Mouse (Mus musculus): ENCODE measurements around the gene Tnfrsf18. TPM values are rescaled to one million over a fixed set of nuclear protein-coding genes. Genes with fewer than 3 reads are reported as not detected.

The Tnfrsf18 gene
- total and polyA plus RNA-seq, 2 experiments from 2014 or later = 1.2 TPM; not detected in 1

- WGBS = 71% methylated on average over 6 of the region's 6 CpGs
- H3K27ac ChIP-seq (ENCODE audit: low read depth, low read length) = no peak overlapping the region
- TF ChIP-seq CTCF (IDR thresholded peaks at IDR 0.05; ENCODE audit: low read depth) = no peak
- H3K27me3 ChIP-seq (ENCODE audit: insufficient read depth, low read length) = no peaks in the 10 kb centered on the region
- ATAC-seq (no peak), DNase-seq (no peak)
- H3K36me3 ChIP-seq (ENCODE audit: insufficient read depth) = no peaks in the 10 kb centered on the region
- no peak overlapping the region for H3K9ac ChIP-seq
- no peaks in the 10 kb centered on the region for H3K9me3 ChIP-seq (ENCODE audit: low read length)
- no peaks in the 10 kb centered on the region for H3K4me1 ChIP-seq (ENCODE audit: insufficient read depth)
- H3K4me3 ChIP-seq (ENCODE audit: low read depth, low read length) = no peak overlapping the region
- no peak overlapping the region for H3K4me2 ChIP-seq (ENCODE audit: low read depth)
Observed at GRCm38 (mm10) chr4:156050391-156050980, 24.5 kb downstream of the Tnfrsf18 start.

GRCm38 (mm10) chr4:156053113-156053512 is 27.1 kb downstream of the Tnfrsf18 start:
- Histone ChIP-seq H3K4me1 (ENCODE audit: insufficient read depth) (no peaks in the 10 kb centered on the region), H3K27me3 (ENCODE audit: insufficient read depth, low read length) (no peaks in the 10 kb centered on the region), H3K9me3 (ENCODE audit: low read length) (no peaks in the 10 kb centered on the region), H3K27ac (ENCODE audit: low read depth, low read length) (no peak overlapping the region), H3K4me3 (ENCODE audit: low read depth, low read length) (no peak overlapping the region), H3K4me2 (ENCODE audit: low read depth) (no peak overlapping the region), H3K36me3 (ENCODE audit: insufficient read depth) (no peaks in the 10 kb centered on the region), H3K9ac (no peak overlapping the region)
- no peak for DNase-seq
- no peak for ATAC-seq
- no peak for TF ChIP-seq CTCF (IDR thresholded peaks at IDR 0.05; ENCODE audit: low read depth)
- WGBS = 91% methylated on average over 4 of the region's 4 CpGs

GRCm38 (mm10) chr4:156054130-156054529 is 28.2 kb downstream of the Tnfrsf18 start:
- DNase-seq (no peak), ATAC-seq (no peak)
- Histone ChIP-seq H3K4me3 (ENCODE audit: low read depth, low read length) (no peak overlapping the region), H3K4me2 (ENCODE audit: low read depth) (no peak overlapping the region), H3K36me3 (ENCODE audit: insufficient read depth) (no peaks in the 10 kb centered on the region), H3K9ac (no peak overlapping the region), H3K27ac (ENCODE audit: low read depth, low read length) (no peak overlapping the region), H3K9me3 (ENCODE audit: low read length) (no peaks in the 10 kb centered on the region), H3K27me3 (ENCODE audit: insufficient read depth, low read length) (no peaks in the 10 kb centered on the region), H3K4me1 (ENCODE audit: insufficient read depth) (no peaks in the 10 kb centered on the region)
- 84% methylated on average over 4 of the region's 4 CpGs for WGBS
- no peak for TF ChIP-seq CTCF (IDR thresholded peaks at IDR 0.05; ENCODE audit: low read depth)

GRCm38 (mm10) chr4:156054606-156055005 is 28.6 kb downstream of the Tnfrsf18 start:
- Histone ChIP-seq H3K36me3 (ENCODE audit: insufficient read depth) (no peaks in the 10 kb centered on the region), H3K9ac (no peak overlapping the region), H3K4me2 (ENCODE audit: low read depth) (no peak overlapping the region), H3K4me3 (ENCODE audit: low read depth, low read length) (no peak overlapping the region), H3K4me1 (ENCODE audit: insufficient read depth) (no peaks in the 10 kb centered on the region), H3K9me3 (ENCODE audit: low read length) (no peaks in the 10 kb centered on the region), H3K27me3 (ENCODE audit: insufficient read depth, low read length) (no peaks in the 10 kb centered on the region), H3K27ac (ENCODE audit: low read depth, low read length) (no peak overlapping the region)
- TF ChIP-seq CTCF (IDR thresholded peaks at IDR 0.05; ENCODE audit: low read depth) = no peak
- no peak for DNase-seq
- WGBS = 91% methylated on average over 6 of the region's 6 CpGs
- ATAC-seq = no peak

- no peaks in the 10 kb centered on the region for H3K36me3 ChIP-seq (ENCODE audit: insufficient read depth)
- no peak for ATAC-seq
- H3K4me2 ChIP-seq (ENCODE audit: low read depth) = no peak overlapping the region
- H3K27ac ChIP-seq (ENCODE audit: low read depth, low read length) = no peak overlapping the region
- no peaks in the 10 kb centered on the region for H3K4me1 ChIP-seq (ENCODE audit: insufficient read depth)
- H3K9ac ChIP-seq = no peak overlapping the region
- H3K4me3 ChIP-seq (ENCODE audit: low read depth, low read length) = no peak overlapping the region
- DNase-seq = no peak
- TF ChIP-seq CTCF (IDR thresholded peaks at IDR 0.05; ENCODE audit: low read depth) = no peak
- 89% methylated on average over 5 of the region's 5 CpGs for WGBS
- H3K9me3 ChIP-seq (ENCODE audit: low read length) = no peaks in the 10 kb centered on the region
- H3K27me3 ChIP-seq (ENCODE audit: insufficient read depth, low read length) = no peaks in the 10 kb centered on the region
Observed at GRCm38 (mm10) chr4:156055173-156055572, 29.2 kb downstream of the Tnfrsf18 start.

- H3K36me3 ChIP-seq (ENCODE audit: insufficient read depth) = no peaks in the 10 kb centered on the region
- WGBS = 70% methylated on average over 10 of the region's 10 CpGs
- no peak overlapping the region for H3K4me3 ChIP-seq (ENCODE audit: low read depth, low read length)
- no peak overlapping the region for H3K9ac ChIP-seq
- no peak overlapping the region for H3K4me2 ChIP-seq (ENCODE audit: low read depth)
- H3K27ac ChIP-seq (ENCODE audit: low read depth, low read length) = no peak overlapping the region
- no peak for DNase-seq
- ATAC-seq = no peak
- H3K9me3 ChIP-seq (ENCODE audit: low read length) = no peaks in the 10 kb centered on the region
- no peak for TF ChIP-seq CTCF (IDR thresholded peaks at IDR 0.05; ENCODE audit: low read depth)
- no peaks in the 10 kb centered on the region for H3K27me3 ChIP-seq (ENCODE audit: insufficient read depth, low read length)
- no peaks in the 10 kb centered on the region for H3K4me1 ChIP-seq (ENCODE audit: insufficient read depth)
Observed at GRCm38 (mm10) chr4:156057702-156058101, 31.7 kb downstream of the Tnfrsf18 start.

GRCm38 (mm10) chr4:156058826-156059225 is 32.9 kb downstream of the Tnfrsf18 start:
- Histone ChIP-seq H3K9ac (no peak overlapping the region), H3K27me3 (ENCODE audit: insufficient read depth, low read length) (no peaks in the 10 kb centered on the region), H3K4me2 (ENCODE audit: low read depth) (no peak overlapping the region), H3K27ac (ENCODE audit: low read depth, low read length) (no peak overlapping the region), H3K4me1 (ENCODE audit: insufficient read depth) (no peaks in the 10 kb centered on the region), H3K9me3 (ENCODE audit: low read length) (no peaks in the 10 kb centered on the region), H3K36me3 (ENCODE audit: insufficient read depth) (no peaks in the 10 kb centered on the region), H3K4me3 (ENCODE audit: low read depth, low read length) (no peak overlapping the region)
- no peak for TF ChIP-seq CTCF (IDR thresholded peaks at IDR 0.05; ENCODE audit: low read depth)
- DNase-seq (no peak), ATAC-seq (no peak)
- WGBS = 81% methylated on average over 9 of the region's 9 CpGs

All from forebrain, postnatal 0 days (tissue).